In the genomic region with DNA sequence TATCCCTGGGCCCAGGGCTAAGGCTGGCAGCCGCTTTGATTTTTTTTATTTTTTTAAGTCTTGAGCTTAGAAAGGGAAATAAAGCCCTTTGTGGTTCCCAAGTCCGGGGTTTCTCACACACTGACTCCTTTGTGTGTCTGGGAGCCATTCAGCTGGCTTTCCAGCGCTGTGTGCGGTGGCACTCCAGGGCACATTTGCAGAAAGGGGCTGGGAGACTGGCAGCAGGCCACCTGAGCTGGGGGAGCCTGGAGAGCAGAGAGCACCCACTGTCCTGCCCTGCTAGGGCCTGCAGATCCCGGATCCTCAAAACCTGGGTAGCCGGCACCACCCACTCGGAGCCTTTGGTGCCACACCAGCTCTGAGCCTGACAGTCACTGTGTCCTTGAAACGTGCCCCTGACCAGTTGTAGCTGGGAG, we compare ENCODE assay signal across 10 mouse cellular contexts. TPM values are rescaled to one million over a fixed set of nuclear protein-coding genes. Genes with fewer than 3 reads are reported as not detected.
DNase-seq lines count a peak whose midpoint lies in the region; ATAC-seq and TF ChIP-seq lines count a peak whose summit lies in the region.
"Had no signal": no experiment of that assay in that cellular context is flagged by ENCODE, and none has a peak within 500 bp of the region (broad histone marks: within the 10 kb centered on the region; RNA-seq: fewer than 3 reads in every experiment).

No protein-coding gene starts in this region.

- no peaks in the 10 kb centered on the region; the same call in 1 of the 2 replicates for H3K36me3 ChIP-seq in heart, adult 2 months (ENCODE audit: control insufficient read depth, insufficient read depth, low read length)
- H3K36me3 ChIP-seq in heart, embryonic 15.5 days = no peaks in the 10 kb centered on the region; the same call in 1 of the 2 replicates
- H3K36me3 ChIP-seq in midbrain, postnatal 0 days (ENCODE audit: insufficient read depth, low read length) = no peaks in the 10 kb centered on the region

- H3K4me1 ChIP-seq in heart, adult 2 months (ENCODE audit: control insufficient read depth, insufficient read depth, low read length) = peaks cover 50% of the 10 kb centered on the region
- H3K4me1 ChIP-seq in heart, embryonic 15.5 days (replicated peaks) = peaks cover 98% of the 10 kb centered on the region
- H3K4me1 ChIP-seq in midbrain, postnatal 0 days (ENCODE audit: insufficient read depth, low read length) = peaks cover 47% of the 10 kb centered on the region

- ATAC-seq in heart, embryonic 15.5 days (replicated peaks; ENCODE audit: insufficient number of reproducible peaks, insufficient read depth, low FRiP score, low read depth) = no peak
- ATAC-seq in midbrain, postnatal 0 days (ENCODE audit: low FRiP score) = peak; percentile 54
- ATAC-seq in erythroid progenitor cell, adult 5-6 weeks (replicated peaks; ENCODE audit: low FRiP score, poor library complexity, severe bottlenecking) = no peak

- no peak overlapping the region for H3K9ac ChIP-seq in heart, adult 2 months (ENCODE audit: low read depth, low read length)
- H3K9ac ChIP-seq in heart, embryonic 15.5 days = peak overlapping the region; percentile 32; the same call in 1 of the 2 replicates
- peak overlapping the region; percentile 24; the same call in 1 of the 2 replicates for H3K9ac ChIP-seq in midbrain, postnatal 0 days (replicated peaks; ENCODE audit: low read length, poor library complexity, severe bottlenecking)

- TF ChIP-seq POLR2A in heart, adult 2 months (IDR thresholded peaks at IDR 0.05; ENCODE audit: insufficient read depth, low read depth, low read length) = no peak

- WGBS in heart, adult 2 months = 32% methylated on average over 8 of the region's 8 CpGs
- 45% methylated on average over 8 of the region's 8 CpGs for WGBS in heart, embryonic 15.5 days
- WGBS in midbrain, postnatal 0 days = 19% methylated on average over 8 of the region's 8 CpGs

- H3K4me3 ChIP-seq in heart, adult 2 months = no peak overlapping the region
- no peak overlapping the region for H3K4me3 ChIP-seq in heart, embryonic 15.5 days
- H3K4me3 ChIP-seq in midbrain, postnatal 0 days (ENCODE audit: low read depth, low read length) = no peak overlapping the region
- H3K4me3 ChIP-seq: erythroblast, embryonic 14.5 days had no signal

- H3K4me2 ChIP-seq in heart, embryonic 15.5 days = peak overlapping the region; percentile 9; the same call in 1 of the 2 replicates
- no peak overlapping the region for H3K4me2 ChIP-seq in midbrain, postnatal 0 days (ENCODE audit: low read depth, low read length, poor library complexity, severe bottlenecking)

- no peaks in the 10 kb centered on the region for H3K27me3 ChIP-seq in heart, adult 2 months (ENCODE audit: control insufficient read depth, insufficient read depth, low read length)
- H3K27me3 ChIP-seq in heart, embryonic 15.5 days = no peaks in the 10 kb centered on the region
- no peaks in the 10 kb centered on the region for H3K27me3 ChIP-seq in midbrain, postnatal 0 days (ENCODE audit: insufficient read depth, low read length)

- TF ChIP-seq EP300 in heart, adult 2 months (IDR thresholded peaks at IDR 0.05; ENCODE audit: insufficient read depth, low read depth, low read length) = no peak

- DNase-seq in heart, adult 2 months = peak in 1 of 2 experiments; percentile 51
- no peak for DNase-seq in heart, adult 9 months (ENCODE audit: low spot score in 2 of 2)
- DNase-seq in brain, adult 2 months (ENCODE audit: low read depth, low spot score) = peak; percentile 80
- peak; percentile 57 for DNase-seq in kidney, postnatal 14 days
- DNase-seq in midbrain, postnatal 0 days (ENCODE audit: low spot score) = peak; percentile 77
- DNase-seq in spleen, adult 18-20 months = no peak

- no peaks in the 10 kb centered on the region for H3K9me3 ChIP-seq in heart, embryonic 15.5 days (replicated peaks)
- H3K9me3 ChIP-seq in midbrain, postnatal 0 days (ENCODE audit: low read length) = no peaks in the 10 kb centered on the region

- no peaks in the 10 kb centered on the region; the same call in 1 of the 2 replicates for H3K79me2 ChIP-seq in heart, adult 2 months (replicated peaks; ENCODE audit: control insufficient read depth, insufficient read depth, low read length)

- intact Hi-C loops in heart, adult 2 months (cut with DNase I) = no loop called here

- H3K27ac ChIP-seq in heart, adult 2 months = peak overlapping the region; percentile 69
- peak overlapping the region; percentile 89 for H3K27ac ChIP-seq in heart, embryonic 15.5 days
- H3K27ac ChIP-seq in midbrain, postnatal 0 days (ENCODE audit: low read depth, low read length) = peak overlapping the region; percentile 81
- H3K27ac ChIP-seq: macrophage had no signal

- no peak for TF ChIP-seq CTCF in heart, adult 2 months (IDR thresholded peaks at IDR 0.05)
- no peak for TF ChIP-seq CTCF in midbrain, postnatal 0 days (IDR thresholded peaks at IDR 0.05)

RNA-seq across cellular contexts. Expression of a gene that starts 28.8 kb away (rescaled TPM):
- total RNA-seq in heart, adult 2 months (2021) = 10 to 100 TPM; 27.6 to 31.5 TPM
- 25.3 and 39.8 TPM in 2 replicates for polyA plus RNA-seq in heart, adult 2 months (2012; rRNA removed)
- polyA plus RNA-seq in heart, embryonic 15.5 days (2015; fragmentation: Nextera tagmentation; extraction: Ambion mirVana) = 16.9 and 19.5 TPM in 2 replicates
- 43.4 and 47.6 TPM in 2 replicates for total RNA-seq in midbrain, postnatal 0 days (2014; rRNA removed)
- 21.5 and 22.5 TPM in 2 replicates for polyA plus RNA-seq in midbrain, postnatal 0 days (2015; fragmentation: Nextera tagmentation; extraction: Ambion mirVana)
- total RNA-seq in erythroid progenitor cell, adult 5-6 weeks (2015; ENCODE audit: low replicate concordance) = 10.8 and 16.8 TPM in 2 replicates
- total RNA-seq in erythroid progenitor cell, adult 5-6 weeks (2017; ENCODE audit: low replicate concordance) = 18.9 and 37.5 TPM in 2 replicates

RNA-seq across cellular contexts. Expression of a gene that starts 52.7 kb away (rescaled TPM):
- total RNA-seq in heart, adult 2 months (2021) = 1 to 10 TPM; 4.5 to 5.0 TPM
- 4.3 and 5.2 TPM in 2 replicates for polyA plus RNA-seq in heart, adult 2 months (2012; rRNA removed)
- 1.1 and 2.1 TPM in 2 replicates for polyA plus RNA-seq in heart, embryonic 15.5 days (2015; fragmentation: Nextera tagmentation; extraction: Ambion mirVana)
- total RNA-seq in midbrain, postnatal 0 days (2014; rRNA removed) = 13.7 and 15.0 TPM in 2 replicates
- polyA plus RNA-seq in midbrain, postnatal 0 days (2015; fragmentation: Nextera tagmentation; extraction: Ambion mirVana) = 0.60 and 0.79 TPM in 2 replicates
- total RNA-seq in erythroid progenitor cell, adult 5-6 weeks (2015; ENCODE audit: low replicate concordance) = 1.1 and 1.3 TPM in 2 replicates
- 0.30 and 0.39 TPM in 2 replicates for total RNA-seq in erythroid progenitor cell, adult 5-6 weeks (2017; ENCODE audit: low replicate concordance)
- polyA plus RNA-seq: macrophage had no signal

Comparison
In these comparisons a context has a peak if more than half of its experiments do, and no peak if none do; other contexts are left out.
1. DNase-seq: peak in brain, adult 2 months (single experiment), kidney, postnatal 14 days (single experiment) and midbrain, postnatal 0 days (single experiment); none in heart, adult 9 months (0 of 2) and spleen, adult 18-20 months (0 of 2).
2. Peak in every context shown above with its lines, with median percentiles within 50 percentile points of each other: H3K27ac ChIP-seq.